Mouse (Mus musculus) spleen, adult 2 months (tissue): ENCODE data around the gene Olfr148.

Experiments
- CTCF ChIP-seq: fragments of 200-500 bp; IDR thresholded peaks from 2 replicates; pipeline ENCODE4 v1.5.1; 2011; ENCODE audit warnings: mild to moderate bottlenecking, inconsistent platforms; ENCODE audit not compliant: insufficient read depth, insufficient read length, insufficient replicate concordance; ENCODE audit errors: extremely low read depth
- POLR2A ChIP-seq: fragments of 200-500 bp; IDR thresholded peaks from 2 replicates; pipeline ENCODE4 v1.6.1; 2011; ENCODE audit warnings: low read depth, low read length, inconsistent platforms

DNA sequence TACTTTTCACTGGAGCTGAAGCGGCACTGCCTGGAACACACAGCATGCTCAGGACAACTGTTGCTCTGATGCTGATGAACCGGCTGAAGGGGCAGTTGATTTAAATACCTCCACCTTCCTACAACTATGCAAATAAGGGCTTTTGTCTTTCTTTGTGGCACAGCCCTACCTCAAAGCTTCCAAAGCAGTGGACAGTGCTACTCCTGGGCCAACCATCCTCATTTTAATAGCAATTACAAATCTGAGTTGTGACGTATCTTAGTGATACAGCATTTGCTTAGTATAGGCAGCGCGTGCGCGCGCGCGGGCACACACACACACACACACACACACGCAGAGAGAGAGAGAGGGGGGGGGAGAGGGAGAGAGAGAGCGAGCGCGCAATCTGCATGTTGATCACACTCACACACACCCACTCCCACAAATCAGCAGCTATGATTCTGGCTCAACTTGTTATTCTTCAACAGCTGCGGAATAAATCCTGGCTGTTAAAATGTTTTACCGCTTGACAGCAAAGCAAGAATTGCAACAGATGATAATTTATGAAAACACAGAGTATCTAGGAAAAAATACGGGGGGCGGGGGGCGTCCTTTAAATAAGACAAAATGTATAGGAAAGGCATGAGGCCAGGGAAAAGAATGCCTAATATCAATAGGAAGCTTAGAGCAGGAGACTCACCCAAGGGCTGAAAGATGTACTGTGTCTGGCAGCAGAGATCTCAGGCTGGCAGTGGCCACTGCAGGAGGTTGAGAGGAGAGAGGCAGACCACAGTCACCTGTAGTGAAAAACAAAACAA lies 7.7 kb upstream of the Olfr148 start:
- TF ChIP-seq CTCF, result no peak
- no peak for TF ChIP-seq POLR2A
